Mouse (Mus musculus) thymus, postnatal 36 days (tissue): ENCODE measurements at regions not wholly inside any gene's neighbourhood (a gene's known extent, or its start where the extent isn't known, plus 50 kb on each side); places are given as distances from the start of the nearest gene placed in this dataset.

Source experiments
- DNase-seq, 2 experiments: peaks; one replicate each; pipeline ENCODE4 v3.0.0; 2022; ENCODE audit warnings: mixed read lengths in 2 of 2

DNA sequence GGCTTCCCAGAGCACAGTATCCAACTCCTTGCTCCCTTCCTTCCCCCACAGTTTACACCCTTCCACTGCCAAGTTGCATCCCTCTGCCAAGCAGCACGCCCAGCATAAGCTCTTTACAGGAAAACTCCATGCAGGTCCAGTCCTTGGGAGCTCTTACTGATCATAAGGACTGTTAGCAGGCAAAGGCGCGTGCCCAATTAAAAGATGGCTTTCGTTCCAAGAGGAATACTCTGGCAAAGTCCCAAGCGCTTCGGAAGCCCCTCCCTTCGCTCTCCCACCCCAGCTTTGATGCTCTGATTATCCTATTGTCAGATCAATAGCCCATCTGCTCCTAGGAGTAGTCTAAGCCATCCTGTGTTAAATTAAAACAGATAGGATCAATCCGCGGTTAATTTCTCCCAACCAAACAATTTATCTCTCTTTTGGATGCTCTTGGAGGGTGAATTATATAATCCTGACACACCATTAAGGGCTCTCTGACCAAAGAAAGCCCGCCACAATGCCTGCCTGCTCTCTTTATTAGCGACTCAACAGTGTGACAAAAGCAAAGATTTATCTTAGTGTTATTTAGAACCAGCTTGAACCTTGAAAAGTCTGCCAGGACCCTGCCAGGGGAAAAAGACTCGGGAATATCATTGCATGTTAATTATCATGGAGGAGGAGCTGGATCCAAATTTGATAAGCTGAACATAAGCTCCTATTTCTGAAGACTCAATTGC, 312.5 kb downstream of the Gsdmc2 start:
- no peak for DNase-seq

- DNase-seq, result no peak
Observed at GRCm38 (mm10) chr15:63527318-63527717, 317.7 kb downstream of the Gsdmc2 start.

DNA sequence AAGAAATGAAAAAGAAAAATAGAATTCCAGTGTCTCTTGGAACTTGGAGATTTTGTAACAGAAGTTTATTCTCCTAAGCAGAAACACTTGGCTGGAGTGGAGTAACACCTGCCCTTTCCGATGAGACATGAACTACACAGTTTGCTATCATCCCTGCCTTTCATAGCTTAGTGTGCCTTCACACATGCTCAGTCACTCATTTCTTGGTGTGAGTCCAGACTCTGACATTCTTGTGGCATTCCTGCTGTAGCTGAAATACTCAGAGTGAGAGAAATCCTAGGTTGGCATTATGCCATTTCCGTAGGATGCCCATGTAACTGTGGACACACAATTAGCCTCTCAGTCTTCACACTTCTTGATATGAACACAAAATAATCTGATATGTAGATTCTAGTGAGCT, 318.2 kb downstream of the Gsdmc2 start:
- DNase-seq, result no peak

GRCm38 (mm10) chr15:63517301-63517700, 327.7 kb downstream of the Gsdmc2 start:
- DNase-seq, result no peak

GRCm38 (mm10) chr15:63500453-63500852, 344.5 kb downstream of the Gsdmc2 start:
- DNase-seq, result no peak

DNA sequence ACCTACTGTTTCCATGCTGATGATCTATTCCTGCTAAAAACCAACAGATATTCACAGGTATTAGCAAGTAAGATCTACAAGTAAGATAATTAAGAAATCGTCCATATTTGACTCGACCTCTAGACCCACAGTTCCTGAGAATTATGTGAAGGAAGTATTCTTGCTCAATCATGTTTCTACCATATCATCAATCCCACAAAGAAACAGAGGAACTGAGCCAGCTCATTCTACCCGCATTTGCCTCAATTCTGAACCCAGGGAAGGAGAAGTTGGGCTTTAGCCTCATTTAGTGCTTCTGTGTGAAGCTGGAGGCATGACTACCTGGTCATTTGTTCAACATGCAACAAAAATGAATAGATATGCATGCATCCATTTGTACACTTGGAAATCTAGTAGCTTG, 346.5 kb downstream of the Gsdmc2 start:
- no peak for DNase-seq

DNA sequence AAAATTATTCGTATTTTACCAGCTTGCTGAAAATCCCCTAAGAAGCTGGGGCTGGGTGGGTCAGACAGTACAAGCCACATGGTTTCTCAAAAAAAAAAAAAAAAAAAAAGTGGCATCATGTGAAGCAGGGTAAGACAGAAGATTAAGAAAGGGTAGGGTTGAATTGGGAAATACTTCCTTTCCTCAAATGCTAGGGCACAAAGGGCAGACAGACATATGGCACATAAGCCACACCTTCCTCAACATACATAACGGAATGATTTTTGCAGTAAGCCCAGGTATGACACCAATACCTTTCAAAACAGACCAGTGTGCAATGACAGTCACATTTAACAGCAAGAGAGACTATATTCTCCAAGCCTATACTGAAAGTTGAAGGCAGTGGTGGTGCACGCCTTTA, 347.8 kb downstream of the Gsdmc2 start:
- DNase-seq, result no peak

- DNase-seq, result no peak
Observed at GRCm38 (mm10) chr15:63484910-63485309, 360.1 kb downstream of the Gsdmc2 start.

- no peak for DNase-seq
Observed at GRCm38 (mm10) chr15:63484217-63484887, 360.6 kb downstream of the Gsdmc2 start.

- DNase-seq, result no peak
Observed at GRCm38 (mm10) chr15:63479270-63479805, 365.6 kb downstream of the Gsdmc2 start.

GRCm38 (mm10) chr15:63466916-63467315, 378.1 kb downstream of the Gsdmc2 start:
- DNase-seq, result peak; percentile 42 to 73

DNA sequence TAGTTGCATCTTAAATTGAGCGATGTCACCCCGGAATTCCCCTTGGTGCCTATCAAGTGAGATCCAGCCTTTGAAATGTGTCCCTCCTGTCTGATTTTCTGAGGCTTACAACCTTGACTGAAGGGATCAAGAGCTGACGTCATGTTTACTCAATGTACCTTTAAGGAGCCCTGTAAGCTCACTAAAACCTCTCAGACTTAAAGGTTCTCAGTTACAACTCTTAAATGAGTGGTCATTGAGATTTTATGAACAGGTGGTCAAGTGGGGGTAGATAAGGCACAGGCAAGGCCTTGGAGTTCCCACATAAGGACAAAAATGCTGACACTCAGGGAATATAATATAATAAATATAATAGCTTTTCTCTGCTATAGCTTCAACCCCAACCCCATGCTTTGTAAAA, 392.4 kb downstream of the Gsdmc2 start:
- DNase-seq, result no peak

GRCm38 (mm10) chr15:63446288-63446687, 398.7 kb downstream of the Gsdmc2 start:
- DNase-seq, result no peak

DNA sequence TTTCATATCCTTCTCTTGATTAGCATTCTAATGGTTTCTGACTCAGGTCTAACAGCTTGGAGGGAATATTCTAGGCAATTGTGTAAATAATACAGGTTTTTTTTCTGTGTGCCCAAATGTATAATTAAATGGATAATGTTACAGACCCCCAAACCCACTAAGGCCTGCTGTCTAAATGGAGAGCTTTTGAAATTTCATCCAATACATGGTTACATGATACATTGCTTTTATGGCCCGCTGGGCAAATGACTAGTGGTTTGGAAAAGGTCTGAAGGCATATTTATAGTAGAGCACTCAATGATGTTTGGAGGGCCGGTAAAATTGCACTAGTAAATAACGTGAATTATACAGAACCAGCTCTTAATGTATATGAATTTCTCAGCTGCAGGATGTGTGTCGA, 400.0 kb downstream of the Gsdmc2 start:
- no peak for DNase-seq

DNA sequence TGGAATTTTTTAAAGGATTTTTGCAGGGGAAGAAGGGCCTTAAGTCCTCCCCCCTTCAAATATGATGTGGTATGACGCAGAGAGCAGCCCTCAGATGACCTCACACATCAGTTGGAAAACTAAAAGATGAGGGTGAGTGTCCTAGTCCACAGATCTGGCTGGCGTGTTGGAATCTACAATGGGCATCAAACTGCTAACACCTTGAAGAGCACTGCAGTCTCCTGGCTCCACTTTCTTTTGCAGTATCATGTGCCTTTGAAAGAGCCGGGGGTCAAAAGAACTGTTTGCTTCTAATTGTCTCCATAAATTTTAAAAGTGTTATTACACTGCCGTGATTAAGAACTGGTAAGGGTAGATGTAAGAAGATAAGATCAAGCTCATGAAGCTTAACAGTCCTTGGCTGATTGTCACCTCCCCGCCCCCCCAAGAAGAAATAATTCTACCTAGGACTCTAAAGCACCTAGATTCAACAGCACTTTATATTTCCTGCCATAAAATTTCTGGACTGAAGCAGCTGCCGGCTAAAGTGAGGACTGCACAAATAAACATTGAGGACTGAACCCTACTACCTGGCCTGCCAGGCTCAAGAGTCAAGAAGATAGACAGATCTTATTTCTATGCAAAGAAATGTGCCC, 402.7 kb downstream of the Gsdmc2 start:
- DNase-seq, result no peak

DNA sequence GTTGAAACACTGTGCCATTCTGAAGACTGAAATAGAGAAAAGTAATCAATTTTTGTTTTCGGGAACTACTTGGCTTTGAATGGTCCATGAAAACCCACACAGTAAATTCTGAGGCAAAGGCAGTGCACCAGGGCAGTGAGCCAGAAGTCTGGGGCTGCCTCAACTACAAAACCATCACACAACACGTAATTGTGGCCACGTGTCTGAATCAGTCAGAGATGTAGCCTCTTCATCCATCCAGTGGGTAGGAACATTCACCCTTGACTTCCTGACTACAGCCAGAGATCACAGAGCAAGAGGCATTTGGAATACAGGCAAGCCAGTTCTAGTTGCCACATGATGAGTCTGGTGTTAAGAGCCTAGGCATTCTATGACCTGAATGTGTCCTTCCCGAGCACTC, 432.3 kb downstream of the Gsdmc2 start:
- DNase-seq, result no peak

DNA sequence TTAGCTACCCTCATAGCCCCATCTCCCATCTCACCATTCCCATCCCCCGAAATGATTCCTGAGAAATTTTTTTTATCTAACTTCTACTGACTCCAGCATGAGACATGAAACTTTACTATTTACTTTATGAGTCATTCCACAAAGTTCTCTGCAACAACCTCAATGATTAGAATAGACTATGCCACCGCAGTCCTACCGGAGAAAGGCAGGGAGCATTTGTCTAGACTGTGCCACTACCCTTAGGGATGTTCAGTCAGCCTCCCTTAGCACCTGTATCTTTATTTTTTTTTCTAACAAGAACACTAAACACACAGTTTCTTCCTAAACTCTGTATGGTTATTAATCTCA, 433.2 kb downstream of the Gsdmc2 start:
- DNase-seq, result no peak

DNA sequence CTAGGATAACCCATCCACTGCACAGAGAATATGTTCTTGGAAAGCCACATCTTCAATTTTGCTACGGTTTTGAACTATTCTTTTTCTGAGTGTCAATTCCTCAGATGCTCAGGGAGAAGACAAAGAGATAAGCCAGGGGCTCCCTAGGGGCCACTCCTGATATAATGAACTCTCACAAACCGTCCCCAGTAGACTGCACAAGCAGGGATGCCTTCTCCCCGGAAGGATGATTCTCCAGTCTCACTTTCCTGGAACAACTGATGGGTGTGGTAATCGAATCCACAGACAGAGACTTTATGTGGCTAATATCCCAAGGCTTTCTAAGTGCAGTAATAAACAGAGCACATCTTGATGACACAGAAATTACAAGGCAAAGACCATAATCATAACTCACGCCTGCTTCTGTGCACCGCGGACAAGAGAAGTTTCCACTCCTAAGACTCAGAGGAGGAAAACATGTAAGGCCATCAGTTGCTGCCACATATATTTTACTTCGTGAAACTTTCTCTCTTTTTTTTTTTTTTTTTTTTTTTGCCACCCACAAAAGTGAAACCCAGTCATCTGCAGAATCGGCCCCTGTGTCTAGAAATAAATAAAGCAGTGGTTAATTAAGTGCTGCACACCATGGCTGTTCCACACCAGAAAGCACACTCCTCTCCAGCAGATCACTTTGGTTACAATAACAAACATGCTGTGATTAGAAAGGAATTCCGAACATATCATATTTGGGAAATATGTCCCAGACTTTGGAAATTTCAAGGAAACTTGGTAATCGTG, 433.8 kb downstream of the Gsdmc2 start:
- no peak for DNase-seq

DNA sequence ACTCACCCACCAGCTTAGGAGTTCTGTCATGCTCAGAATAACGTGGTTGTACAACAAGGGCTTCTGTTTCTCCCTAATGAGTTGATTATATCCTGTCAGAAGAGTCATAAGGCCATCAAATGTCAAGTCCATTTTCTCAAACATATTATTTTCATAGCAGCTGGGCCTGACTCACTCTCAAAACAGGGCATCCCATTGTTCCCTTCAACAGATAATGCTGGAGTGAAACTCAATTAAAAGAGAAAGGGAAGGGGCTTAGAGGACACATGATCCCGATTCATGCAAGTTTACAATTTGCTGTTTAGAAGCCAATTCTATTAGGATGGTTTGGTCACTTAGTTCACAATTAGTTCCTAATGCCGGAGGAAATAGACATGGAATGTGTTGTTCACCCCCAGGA, 444.5 kb downstream of the Gsdmc2 start:
- DNase-seq, result no peak

DNA sequence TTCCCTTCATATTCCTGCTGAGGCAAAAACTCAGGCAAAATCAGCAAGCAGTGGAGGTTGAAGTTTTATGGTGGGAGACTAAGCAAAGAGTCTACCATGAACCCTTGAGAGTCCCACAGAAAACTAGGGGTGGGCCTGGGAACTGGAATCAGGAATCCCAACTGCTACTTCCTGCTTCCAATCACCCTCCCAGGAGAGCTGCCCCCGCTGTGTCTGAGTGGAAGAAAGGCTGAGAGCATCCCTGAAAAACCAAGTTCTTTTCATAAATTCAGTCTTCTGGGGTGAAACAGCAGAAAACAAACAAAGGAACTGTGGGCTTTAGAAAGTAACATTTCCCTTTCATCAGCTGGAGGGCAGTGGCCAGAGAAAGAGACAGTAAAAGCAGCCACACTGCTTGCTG, 445.0 kb downstream of the Gsdmc2 start:
- DNase-seq, result no peak

DNA sequence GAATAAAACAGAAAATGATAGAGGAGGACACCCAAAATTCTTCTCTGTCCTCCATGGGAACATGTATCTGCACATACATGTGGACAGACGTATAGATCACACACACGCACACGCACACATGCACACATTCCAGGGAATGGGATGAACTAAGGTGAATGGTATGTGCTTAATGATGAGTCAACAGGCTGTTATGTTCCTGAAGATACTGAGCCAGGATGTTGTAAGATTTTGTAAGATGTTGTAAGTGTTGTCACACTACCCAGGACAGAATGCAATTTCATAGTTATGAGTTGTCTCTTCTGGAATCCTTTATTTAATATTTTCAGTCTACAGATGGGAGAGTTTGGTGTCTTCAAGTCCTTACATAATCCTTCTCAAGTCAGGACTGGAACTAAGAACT, 447.5 kb downstream of the Gsdmc2 start:
- DNase-seq, result no peak

DNA sequence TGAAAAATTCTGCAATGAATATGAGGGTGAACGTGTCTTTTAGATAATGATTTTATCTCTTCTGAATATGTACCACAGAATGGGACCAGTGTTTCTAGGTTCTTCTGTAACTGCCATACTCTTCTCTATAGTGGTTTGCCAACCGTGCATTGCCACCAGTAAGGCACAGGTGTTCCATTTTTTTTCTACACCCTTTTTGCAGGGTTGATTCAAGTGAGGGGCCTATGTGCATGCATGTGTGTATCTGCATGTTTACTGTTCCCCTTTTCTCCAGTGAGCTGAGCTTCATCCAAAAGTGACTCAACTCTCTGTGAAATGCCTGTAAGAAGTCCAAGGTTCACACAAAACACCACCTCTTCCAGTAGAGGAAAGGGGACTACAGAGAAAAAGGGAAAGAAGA, 467.7 kb downstream of the Gsdmc2 start:
- peak in 1 of 2 experiments; percentile 24 for DNase-seq

- no peak for DNase-seq
Observed at GRCm38 (mm10) chr15:63371328-63372023, 473.5 kb downstream of the Gsdmc2 start.
